Mouse (Mus musculus): ENCODE data around the gene Mettl23.

GRCm38 (mm10) chr11:116881440-116881839, 38.4 kb downstream of the Mettl23 start:
- TF ChIP-seq POLR2A (IDR thresholded peaks at IDR 0.05; ENCODE audit: insufficient read depth, low read length) (no peak), EP300 (IDR thresholded peaks at IDR 0.05; ENCODE audit: insufficient read depth, low read depth, low read length) (no peak)
